Mouse (Mus musculus): ENCODE data around the gene Fzd4.

DNA sequence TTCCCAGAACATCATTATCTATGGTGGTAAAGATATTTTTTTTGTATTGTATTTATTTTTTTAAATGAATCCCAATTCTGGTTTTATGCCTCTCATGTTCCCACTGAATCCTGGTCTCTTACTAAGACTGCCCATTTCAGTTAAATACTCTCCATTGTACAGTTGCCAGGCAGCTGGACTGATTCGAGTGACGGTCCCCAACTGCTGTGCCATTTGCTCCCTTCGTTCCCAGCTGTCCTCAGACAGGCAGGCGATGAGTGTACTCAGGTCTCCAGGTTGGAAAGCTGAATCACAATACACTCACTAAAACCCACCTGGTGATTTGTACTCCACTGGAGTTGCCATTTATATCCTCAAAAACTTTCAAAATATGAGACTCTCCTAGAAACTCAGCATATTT lies 38.1 kb downstream of the Fzd4 start:
- TF ChIP-seq CTCF (conservative IDR thresholded peaks at IDR 0.05; ENCODE audit: low read length) (no peak), NANOG (IDR thresholded peaks at IDR 0.05; ENCODE audit: borderline replicate concordance, low read length) (no peak), POU5F1 (IDR thresholded peaks at IDR 0.05; ENCODE audit: borderline replicate concordance, low read length) (no peak)

Measured in E14TG2a.4 (cell line).